Mouse (Mus musculus) liver, postnatal 0 days (tissue): ENCODE measurements at regions not wholly inside any gene's neighbourhood (a gene's known extent, or its start where the extent isn't known, plus 50 kb on each side); places are given as distances from the start of the nearest gene placed in this dataset.

Experiments used
- CTCF ChIP-seq: sonication (generic); IDR thresholded peaks from 2 replicates; pipeline ENCODE4 v1.5.1; 2016; ENCODE audit warnings: antibody characterized with exemption, low read depth
- EP300 ChIP-seq: IDR thresholded peaks from 2 replicates; pipeline ENCODE4 v1.6.1; 2016; ENCODE audit warnings: antibody characterized with exemption, low read depth, mild to moderate bottlenecking

DNA sequence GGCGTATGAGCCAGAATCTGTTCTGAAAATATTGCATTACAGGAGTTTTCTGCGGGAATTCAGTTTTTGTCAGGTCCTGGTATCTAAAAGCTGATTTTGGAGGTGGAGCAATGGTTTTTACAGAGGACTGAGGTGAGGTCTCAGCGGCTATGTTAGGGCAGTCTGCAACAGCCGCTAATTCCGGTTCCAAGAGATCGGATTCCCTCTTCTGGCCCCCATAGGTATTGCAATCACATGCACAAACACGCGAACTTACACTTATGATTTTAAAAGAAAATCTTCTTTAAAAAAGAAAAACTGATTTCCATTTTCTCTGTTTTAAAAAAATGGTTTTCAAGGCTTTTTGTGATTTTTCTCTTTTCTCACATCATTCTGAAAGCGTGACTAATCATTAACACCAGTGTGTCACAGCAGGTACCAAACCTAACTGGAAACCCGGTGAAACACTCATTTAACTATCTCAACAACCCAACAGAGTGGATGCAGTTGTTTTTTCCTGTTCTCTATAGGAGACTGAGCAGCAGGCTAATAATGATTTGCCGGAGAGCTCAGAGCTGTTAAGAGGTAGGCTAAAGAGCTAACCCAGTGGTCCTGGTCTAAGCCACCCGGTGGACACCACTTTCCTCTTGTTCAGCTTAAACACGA, 149.4 kb upstream of the Mylip start:
- TF ChIP-seq CTCF (no peak; the same call in 1 of the 2 replicates), EP300 (no peak)
